Mouse (Mus musculus) stomach, postnatal 0 days (tissue): ENCODE data around the gene Gm5134. TPM values are rescaled to one million over a fixed set of nuclear protein-coding genes. Genes with fewer than 3 reads are reported as not detected.
A peak's percentile ranks its signal among the peaks of the same experiment; 100 is the strongest.

ENCODE experiments used
- ATAC-seq: fragments of 200-750 bp; cut with Nextera tagmentation; 2 replicates; pipeline ENCODE4 v1.8.0; 2017; ENCODE audit not compliant: low FRiP score, low TSS enrichment
- DNase-seq: peaks from one replicate; pipeline ENCODE4 v3.0.0-alpha.2; 2016; ENCODE audit warnings: low spot score
- H3K27ac ChIP-seq: fragments of 300-500 bp; sonication (generic); replicated peaks from 2 replicates; pipeline ENCODE4 v1.5.1; 2014; ENCODE audit warnings: mild to moderate bottlenecking, control low read depth
- H3K27me3 ChIP-seq: fragments of 300-500 bp; sonication (generic); 2 replicates; pipeline ENCODE4 v1.6.1; 2014; ENCODE audit warnings: low read length; ENCODE audit not compliant: control insufficient read depth, insufficient read depth
- H3K36me3 ChIP-seq: fragments of 300-500 bp; sonication (generic); 2 replicates; pipeline ENCODE4 v1.6.1; 2014; ENCODE audit warnings: low read length, mixed read lengths; ENCODE audit not compliant: control insufficient read depth, insufficient read depth
- H3K4me1 ChIP-seq: fragments of 300-500 bp; sonication (generic); replicated peaks from 2 replicates; pipeline ENCODE4 v1.6.1; 2014; ENCODE audit warnings: antibody characterized with exemption; ENCODE audit not compliant: control insufficient read depth, insufficient read depth
- H3K4me2 ChIP-seq: fragments of 300-500 bp; sonication (generic); replicated peaks from 2 replicates; pipeline ENCODE4 v1.6.1; 2014; ENCODE audit warnings: low read depth, mild to moderate bottlenecking, control low read depth, moderate library complexity
- H3K4me3 ChIP-seq: fragments of 300-500 bp; sonication (generic); 2 replicates; pipeline ENCODE4 v1.5.1; 2014; ENCODE audit warnings: low read depth, low read length, control low read depth
- H3K9ac ChIP-seq: fragments of 300-500 bp; sonication (generic); 2 replicates; pipeline ENCODE4 v1.6.1; 2014; ENCODE audit warnings: mild to moderate bottlenecking, low read length, control low read depth, mixed read lengths
- H3K9me3 ChIP-seq: fragments of 300-500 bp; sonication (generic); 2 replicates; pipeline ENCODE4 v1.6.1; 2016; ENCODE audit warnings: low read length; ENCODE audit not compliant: control insufficient read depth
- CTCF ChIP-seq: IDR thresholded peaks from 2 replicates; pipeline ENCODE4 v1.5.1; 2016; ENCODE audit warnings: antibody characterized with exemption, low read depth, mild to moderate bottlenecking, moderate library complexity
- EP300 ChIP-seq: optimal IDR thresholded peaks from 2 replicates; pipeline ENCODE3; 2016; ENCODE audit warnings: antibody characterized with exemption
- WGBS: fragments of 180-500 bp; shearing (Covaris S2); extraction: QIAGEN DNeasy Blood & Tissue Kit; methylation state at CpG from one replicate; pipeline ENCODE4 v1.1.7; 2014; 5-methylcytosine and 5-hydroxymethylcytosine counted together
- polyA plus RNA-seq: library from polyadenylated mRNA; unstranded; fragments of >200 nt; fragmentation: Nextera tagmentation; extraction: Ambion mirVana; gene quantifications from 2 replicates; pipeline ENCODE4 v1.2.1, GENCODE M21; 2015

The Gm5134 gene
- polyA plus RNA-seq, 1 experiment from 2014 or later, result not detected

DNA sequence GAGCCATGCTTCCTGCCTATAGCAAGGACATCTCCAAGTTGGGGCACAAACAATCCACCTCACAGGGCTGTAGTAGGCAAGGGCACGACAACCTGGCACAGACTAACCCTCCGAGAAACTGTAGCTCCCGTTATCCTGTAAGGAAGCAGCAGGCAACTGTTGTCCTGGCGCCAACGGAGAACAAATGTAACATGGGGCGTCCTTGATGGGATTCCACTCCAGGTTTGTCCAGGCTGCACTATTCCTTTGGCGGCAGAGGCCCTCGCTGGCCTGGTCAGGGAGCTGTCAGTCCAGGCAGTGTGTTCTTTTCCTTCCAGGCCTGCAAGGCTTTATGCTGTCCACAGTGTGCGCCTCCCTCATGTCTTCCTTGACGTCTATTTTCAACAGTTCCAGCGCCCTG, 41.1 kb downstream of the Gm5134 start:
- TF ChIP-seq CTCF (no peak), EP300 (no peak)
- no peaks in the 10 kb centered on the region for H3K4me1 ChIP-seq
- no peak for DNase-seq
- ATAC-seq, result no peak
- no peaks in the 10 kb centered on the region for H3K36me3 ChIP-seq
- no peaks in the 10 kb centered on the region for H3K9me3 ChIP-seq
- H3K9ac ChIP-seq, result no peak overlapping the region
- H3K4me3 ChIP-seq, result no peak overlapping the region
- no peak overlapping the region for H3K27ac ChIP-seq
- H3K4me2 ChIP-seq, result no peak overlapping the region
- H3K27me3 ChIP-seq, result no peaks in the 10 kb centered on the region
- 80% methylated on average over 11 of the region's 11 CpGs for WGBS

DNA sequence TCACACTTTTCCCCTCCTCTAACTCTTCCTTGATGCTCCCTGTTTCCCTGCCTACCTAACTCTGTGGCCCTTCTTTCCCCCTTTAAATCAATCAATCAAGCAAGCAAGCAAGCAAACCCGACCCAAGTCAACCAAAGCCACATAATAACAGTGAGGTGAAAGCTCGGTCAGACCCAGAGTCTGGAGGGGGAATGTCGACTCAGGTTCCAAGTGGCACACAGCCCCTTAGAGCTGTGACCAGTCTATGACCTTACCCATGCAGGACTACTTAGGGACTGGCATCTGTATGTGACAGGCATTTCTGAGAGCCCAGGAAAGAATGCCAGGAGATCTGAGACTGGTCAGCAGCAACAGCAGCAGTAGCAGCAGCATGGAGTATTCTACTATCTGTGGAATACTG, 42.0 kb downstream of the Gm5134 start:
- no peaks in the 10 kb centered on the region for H3K36me3 ChIP-seq
- no peaks in the 10 kb centered on the region for H3K4me1 ChIP-seq
- H3K4me3 ChIP-seq, result no peak overlapping the region
- H3K9me3 ChIP-seq, result no peaks in the 10 kb centered on the region
- DNase-seq, result no peak
- H3K27ac ChIP-seq, result no peak overlapping the region
- TF ChIP-seq EP300 (no peak), CTCF (no peak)
- 18% methylated on average over 3 of the region's 3 CpGs for WGBS
- no peak overlapping the region for H3K4me2 ChIP-seq
- no peak for ATAC-seq
- H3K27me3 ChIP-seq, result no peaks in the 10 kb centered on the region
- H3K9ac ChIP-seq, result no peak overlapping the region

DNA sequence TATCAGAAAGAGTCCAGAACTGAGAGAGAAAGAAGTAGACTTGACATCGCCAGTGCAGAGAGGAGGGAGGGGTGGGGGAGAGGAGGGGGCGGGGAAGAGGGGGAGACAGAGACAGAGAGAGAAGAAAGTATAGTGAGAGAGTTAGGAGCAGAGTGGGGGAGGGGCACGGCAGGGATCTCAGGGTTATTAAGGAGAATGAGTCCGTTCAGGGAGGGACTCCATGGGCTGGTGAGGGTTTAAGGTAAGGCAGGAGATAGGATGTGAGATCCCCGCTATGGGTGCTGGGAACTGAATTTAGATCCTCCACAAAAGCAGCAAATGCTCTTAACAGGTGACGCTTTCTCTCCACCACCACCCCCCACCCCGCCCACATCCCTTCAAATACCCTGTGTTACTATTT, 46.8 kb downstream of the Gm5134 start:
- Histone ChIP-seq H3K9me3 (no peaks in the 10 kb centered on the region), H3K4me3 (no peak overlapping the region), H3K27me3 (no peaks in the 10 kb centered on the region), H3K27ac (no peak overlapping the region), H3K4me2 (no peak overlapping the region), H3K4me1 (no peaks in the 10 kb centered on the region), H3K36me3 (no peaks in the 10 kb centered on the region), H3K9ac (no peak overlapping the region)
- no peak for TF ChIP-seq CTCF
- no peak for TF ChIP-seq EP300
- WGBS, result 40% methylated on average over 6 of the region's 7 CpGs
- no peak for ATAC-seq
- no peak for DNase-seq

DNA sequence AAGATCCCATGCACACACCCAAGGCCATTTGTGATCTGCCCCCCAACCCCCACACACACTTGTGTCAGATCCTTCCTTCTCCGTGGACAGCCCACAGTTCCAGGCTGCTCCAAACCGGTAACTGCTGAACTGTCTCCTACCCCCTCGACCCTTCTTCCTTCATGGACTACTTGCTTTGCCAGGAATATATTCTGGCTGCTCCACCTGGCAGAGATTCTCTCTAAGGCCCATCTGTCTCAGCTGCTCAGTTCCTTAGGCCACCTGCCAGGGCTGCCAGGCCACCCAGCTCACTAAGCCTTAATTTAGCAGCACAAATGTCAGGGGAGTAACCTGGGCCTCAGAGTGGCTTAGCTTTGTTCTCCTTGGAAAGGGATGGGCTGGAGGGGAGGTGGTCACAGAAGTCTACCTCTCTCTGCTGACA, 47.8 kb downstream of the Gm5134 start:
- Histone ChIP-seq H3K9ac (0 out of 2 replicates have a peak overlapping the region, but pooled peaks have one; percentile 4), H3K4me2 (no peak overlapping the region), H3K27ac (no peak overlapping the region), H3K4me3 (no peak overlapping the region), H3K36me3 (no peaks in the 10 kb centered on the region), H3K9me3 (no peaks in the 10 kb centered on the region), H3K27me3 (no peaks in the 10 kb centered on the region), H3K4me1 (no peaks in the 10 kb centered on the region)
- DNase-seq (no peak), ATAC-seq (no peak)
- TF ChIP-seq EP300, result no peak
- WGBS, result 18% methylated on average over 3 of the region's 3 CpGs

DNA sequence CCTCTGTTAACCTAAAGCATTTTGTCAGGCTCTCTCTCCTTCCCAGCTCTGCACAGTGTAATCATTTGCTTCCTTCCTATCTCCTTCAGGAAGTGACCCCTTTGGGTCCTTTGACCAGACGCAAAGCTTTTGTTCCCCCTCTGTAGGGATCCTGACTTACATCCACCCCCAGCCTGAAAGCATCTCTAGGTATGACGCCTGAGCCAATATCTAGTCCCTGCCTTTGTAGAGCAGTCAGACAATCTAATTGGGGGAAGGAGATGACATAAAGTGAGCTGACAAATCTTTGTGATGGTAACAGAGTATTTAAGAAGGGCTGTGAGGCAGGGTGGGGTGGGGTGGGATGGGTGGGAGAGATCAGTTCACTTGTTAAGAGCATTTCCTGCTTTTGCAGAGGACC, 48.3 kb downstream of the Gm5134 start:
- DNase-seq (no peak), ATAC-seq (no peak)
- no peak overlapping the region for H3K9ac ChIP-seq
- no peaks in the 10 kb centered on the region for H3K36me3 ChIP-seq
- H3K4me2 ChIP-seq, result no peak overlapping the region
- no peak overlapping the region for H3K4me3 ChIP-seq
- WGBS, result 54% methylated on average over 2 of the region's 2 CpGs
- no peaks in the 10 kb centered on the region for H3K4me1 ChIP-seq
- TF ChIP-seq CTCF (no peak), EP300 (no peak)
- no peaks in the 10 kb centered on the region for H3K27me3 ChIP-seq
- H3K27ac ChIP-seq, result no peak overlapping the region
- no peaks in the 10 kb centered on the region for H3K9me3 ChIP-seq

DNA sequence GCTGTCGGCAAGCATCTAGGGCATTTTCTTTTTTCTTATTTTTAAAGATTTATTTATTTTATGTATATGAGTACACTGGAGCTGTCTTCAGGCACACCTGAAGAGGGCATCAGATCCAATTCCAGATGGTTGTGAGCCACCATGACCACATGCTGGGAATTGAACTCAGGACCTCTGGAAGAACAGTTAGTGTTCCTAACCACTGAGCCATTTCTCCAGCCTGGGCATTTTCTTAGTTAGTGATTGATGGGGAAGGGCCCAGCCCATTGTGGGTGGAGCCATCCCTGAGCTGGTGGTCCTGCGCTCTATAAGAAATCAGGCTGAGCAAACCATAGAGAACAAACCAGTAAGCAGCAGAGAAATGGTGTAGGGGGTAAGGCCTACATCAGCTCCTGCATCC, 48.9 kb downstream of the Gm5134 start:
- TF ChIP-seq EP300, result no peak
- TF ChIP-seq CTCF, result no peak

More for the DNA sequence above, 48.9 kb downstream of the Gm5134 start:
- Histone ChIP-seq H3K27ac (no peak overlapping the region), H3K4me1 (no peaks in the 10 kb centered on the region), H3K9ac (no peak overlapping the region), H3K36me3 (no peaks in the 10 kb centered on the region), H3K9me3 (no peaks in the 10 kb centered on the region), H3K27me3 (no peaks in the 10 kb centered on the region), H3K4me3 (no peak overlapping the region), H3K4me2 (no peak overlapping the region)
- DNase-seq (no peak), ATAC-seq (no peak)
- 88% methylated on average over 2 of the region's 2 CpGs for WGBS
